Mouse (Mus musculus): Measurements from ENCODE around the gene Inf2.

Gene Inf2

DNA sequence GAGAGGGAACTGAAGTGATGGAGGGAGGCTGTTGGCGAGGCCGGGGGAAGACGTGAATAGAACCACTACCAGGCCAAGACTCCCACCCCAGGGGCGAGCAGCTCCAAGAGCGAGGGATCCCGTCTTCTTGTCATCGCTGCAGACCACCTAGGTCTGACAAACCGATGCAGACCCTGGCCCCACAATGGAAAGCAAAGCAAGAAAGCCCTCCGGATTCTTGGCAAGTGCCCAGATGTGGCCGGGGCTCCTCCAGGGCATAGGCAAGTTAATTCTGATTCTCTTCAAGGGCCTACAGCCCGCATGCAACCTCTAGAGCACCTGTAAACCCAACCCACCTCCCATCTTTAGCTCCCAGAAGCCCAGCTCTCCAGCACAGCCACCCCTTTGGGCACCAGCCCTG is 74.7 kb downstream of the Inf2 start:
- no peak for DNase-seq

DNA sequence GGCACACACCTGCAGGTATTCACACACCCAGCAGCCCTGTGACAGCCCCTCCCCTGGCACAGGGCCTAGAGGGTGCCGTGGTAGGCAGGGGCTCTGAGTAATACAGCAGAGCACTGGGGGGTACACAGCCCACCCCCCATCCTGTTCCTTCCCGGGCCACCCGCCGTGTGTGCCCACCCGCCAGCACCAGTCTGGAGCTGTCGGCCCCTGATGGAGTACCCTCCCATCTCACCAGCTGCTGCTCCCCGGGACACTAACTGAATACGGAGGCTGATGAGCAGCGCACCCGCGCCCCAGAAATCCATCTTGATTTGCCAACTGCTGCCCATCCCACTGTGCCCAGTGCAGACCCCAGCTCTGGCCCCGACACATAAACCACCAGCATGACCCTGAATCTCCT is 75.1 kb downstream of the Inf2 start:
- DNase-seq, result no peak

DNA sequence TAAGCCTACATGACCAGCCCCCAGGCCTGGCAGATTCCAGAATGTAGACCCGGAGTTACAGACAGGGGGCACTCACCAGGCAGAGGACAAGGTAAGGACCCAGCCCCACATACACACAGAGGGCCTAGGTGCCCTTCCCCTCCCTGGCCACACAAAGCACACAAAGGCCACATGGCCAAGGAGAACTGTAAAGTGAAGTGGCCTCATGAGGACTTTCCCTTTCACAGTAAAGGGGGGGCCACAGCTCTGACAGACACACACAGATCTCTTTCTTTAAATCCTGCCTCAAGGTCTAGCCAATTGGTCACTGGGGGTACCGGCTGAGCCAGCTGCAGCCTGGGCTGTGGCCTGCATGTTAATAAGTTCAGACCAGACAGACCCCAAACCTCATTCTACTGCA is 75.5 kb downstream of the Inf2 start:
- no peak for DNase-seq

DNA sequence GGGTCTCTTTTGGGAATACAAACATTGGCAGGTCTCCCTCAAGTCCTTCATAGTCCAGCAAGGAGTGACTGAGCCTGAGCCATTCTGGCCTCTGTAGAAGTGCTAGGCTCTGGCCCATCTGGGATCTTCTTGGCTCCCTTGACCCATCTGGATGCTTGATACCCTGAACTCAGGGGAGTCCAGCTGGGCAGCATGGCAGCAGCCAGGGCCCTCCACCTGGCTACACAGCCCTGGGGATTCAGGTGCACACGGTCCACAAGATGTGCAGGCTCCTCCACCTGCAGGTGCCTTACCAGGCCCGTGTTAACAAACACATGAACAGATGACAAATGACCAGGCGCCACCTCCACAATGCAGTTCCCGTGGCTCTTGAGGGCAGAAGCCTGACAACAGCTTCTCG is 76.1 kb downstream of the Inf2 start:
- DNase-seq, result no peak

All from kidney, adult 8-10 months (tissue).